Mouse (Mus musculus) neural tube, embryonic 14.5 days (tissue): ENCODE results near the gene Gm1043. TPM values are rescaled to one million over a fixed set of nuclear protein-coding genes. Genes with fewer than 3 reads are reported as not detected.

Source experiments
- ATAC-seq: fragments of 200-750 bp; cut with Nextera tagmentation; 2 replicates; pipeline ENCODE4 v1.8.0; 2017; ENCODE audit warnings: low read depth, mild to moderate bottlenecking, moderate TSS enrichment, moderate library complexity
- H3K27ac ChIP-seq: fragments of 300-500 bp; sonication (generic); 2 replicates; pipeline ENCODE4 v1.5.1; 2014; ENCODE audit warnings: low read depth, mild to moderate bottlenecking, control low read depth, low read length, moderate library complexity, mixed read lengths
- H3K27me3 ChIP-seq: fragments of 300-500 bp; sonication (generic); 2 replicates; pipeline ENCODE4 v1.6.1; 2014; ENCODE audit warnings: low read length; ENCODE audit not compliant: control insufficient read depth, insufficient read depth
- H3K36me3 ChIP-seq: fragments of 300-500 bp; sonication (generic); 2 replicates; pipeline ENCODE4 v1.6.1; 2014; ENCODE audit warnings: low read length, mixed read lengths; ENCODE audit not compliant: control insufficient read depth, insufficient read depth
- H3K4me1 ChIP-seq: fragments of 300-500 bp; sonication (generic); 2 replicates; pipeline ENCODE4 v1.6.1; 2014; ENCODE audit warnings: low read length; ENCODE audit not compliant: control insufficient read depth, insufficient read depth
- H3K4me2 ChIP-seq: fragments of 300-500 bp; sonication (generic); 2 replicates; pipeline ENCODE4 v1.6.1; 2014; ENCODE audit warnings: mild to moderate bottlenecking, low read depth, low read length, control low read depth
- H3K4me3 ChIP-seq: fragments of 300-500 bp; sonication (generic); 2 replicates; pipeline ENCODE4 v1.5.1; 2014; ENCODE audit warnings: low read depth, low read length, control low read depth, mixed read lengths
- H3K9ac ChIP-seq: fragments of 300-500 bp; sonication (generic); replicated peaks from 2 replicates; pipeline ENCODE4 v1.6.1; 2014; ENCODE audit warnings: low read depth, mild to moderate bottlenecking, control low read depth, low read length, mixed read lengths
- H3K9me3 ChIP-seq: fragments of 300-500 bp; sonication (generic); 2 replicates; pipeline ENCODE4 v1.6.1; 2016; ENCODE audit warnings: low read length; ENCODE audit not compliant: control insufficient read depth
- WGBS: fragments of 180-500 bp; shearing (Covaris S2); extraction: QIAGEN DNeasy Blood & Tissue Kit; methylation state at CpG from one replicate; pipeline ENCODE4 v1.1.7; 2014; 5-methylcytosine and 5-hydroxymethylcytosine counted together
- polyA plus RNA-seq: library from polyadenylated mRNA; unstranded; fragments of >200 nt; fragmentation: Nextera tagmentation; extraction: Ambion mirVana; gene quantifications from 2 replicates; pipeline ENCODE4 v1.2.1, GENCODE M21; 2014

The Gm1043 gene
- polyA plus RNA-seq, 1 experiment from 2014 or later = 2.0 TPM

- ATAC-seq = peak; percentile 68
- 26% methylated on average over 2 of the region's 2 CpGs for WGBS
Measured at GRCm38 (mm10) chr5:37198011-37198688, 113.0 kb downstream of the Gm1043 start.

GRCm38 (mm10) chr5:37202285-37202684 lies 117.1 kb downstream of the Gm1043 start:
- H3K4me3 ChIP-seq = no peak overlapping the region
- H3K9ac ChIP-seq = no peak overlapping the region
- no peak for ATAC-seq
- no peaks in the 10 kb centered on the region for H3K27me3 ChIP-seq
- no peak overlapping the region for H3K4me2 ChIP-seq
- H3K9me3 ChIP-seq = no peaks in the 10 kb centered on the region
- WGBS = 10% methylated on average over 1 of the region's 1 CpGs
- no peak overlapping the region for H3K27ac ChIP-seq
- H3K36me3 ChIP-seq = no peaks in the 10 kb centered on the region
- H3K4me1 ChIP-seq = peaks cover 19% of the 10 kb centered on the region

More at GRCm38 (mm10) chr5:37198011-37198688, 113.0 kb downstream of the Gm1043 start:
- Histone ChIP-seq H3K4me3 (no peak overlapping the region), H3K9ac (no peak overlapping the region), H3K4me1 (peaks cover 32% of the 10 kb centered on the region), H3K9me3 (no peaks in the 10 kb centered on the region), H3K27ac (peak overlapping the region; percentile 73), H3K4me2 (no peak overlapping the region), H3K27me3 (no peaks in the 10 kb centered on the region), H3K36me3 (no peaks in the 10 kb centered on the region)

GRCm38 (mm10) chr5:37204886-37205285 lies 119.7 kb downstream of the Gm1043 start:
- 0 out of 2 replicates have a peak, but pooled peaks cover 7% of the 10 kb centered on the region for H3K4me1 ChIP-seq
- no peak for ATAC-seq
- no peak overlapping the region for H3K9ac ChIP-seq
- no peak overlapping the region for H3K4me2 ChIP-seq
- H3K4me3 ChIP-seq = no peak overlapping the region
- H3K36me3 ChIP-seq = no peaks in the 10 kb centered on the region
- no peaks in the 10 kb centered on the region for H3K27me3 ChIP-seq
- H3K9me3 ChIP-seq = no peaks in the 10 kb centered on the region
- WGBS = 79% methylated on average over 7 of the region's 7 CpGs
- H3K27ac ChIP-seq = no peak overlapping the region

GRCm38 (mm10) chr5:37205420-37205819 lies 120.2 kb downstream of the Gm1043 start:
- 76% methylated on average over 1 of the region's 1 CpGs for WGBS
- Histone ChIP-seq H3K36me3 (no peaks in the 10 kb centered on the region), H3K27ac (no peak overlapping the region), H3K4me2 (no peak overlapping the region), H3K9ac (no peak overlapping the region), H3K9me3 (no peaks in the 10 kb centered on the region), H3K4me3 (no peak overlapping the region), H3K27me3 (no peaks in the 10 kb centered on the region), H3K4me1 (0 out of 2 replicates have a peak, but pooled peaks cover 7% of the 10 kb centered on the region)
- ATAC-seq = no peak

- no peaks in the 10 kb centered on the region for H3K27me3 ChIP-seq
- H3K9ac ChIP-seq = no peak overlapping the region
- 72% methylated on average over 2 of the region's 2 CpGs for WGBS
- no peak for ATAC-seq
- H3K4me3 ChIP-seq = no peak overlapping the region
- 0 out of 2 replicates have a peak, but pooled peaks cover 7% of the 10 kb centered on the region for H3K4me1 ChIP-seq
- H3K9me3 ChIP-seq = no peaks in the 10 kb centered on the region
- no peak overlapping the region for H3K4me2 ChIP-seq
- H3K27ac ChIP-seq = no peak overlapping the region
- H3K36me3 ChIP-seq = no peaks in the 10 kb centered on the region
Measured at GRCm38 (mm10) chr5:37206364-37206763, 121.2 kb downstream of the Gm1043 start.

GRCm38 (mm10) chr5:37212938-37213708 lies 128.0 kb downstream of the Gm1043 start:
- Histone ChIP-seq H3K9me3 (no peaks in the 10 kb centered on the region), H3K4me2 (no peak overlapping the region), H3K36me3 (no peaks in the 10 kb centered on the region), H3K27ac (no peak overlapping the region), H3K4me1 (0 out of 2 replicates have a peak, but pooled peaks cover 7% of the 10 kb centered on the region), H3K4me3 (no peak overlapping the region), H3K9ac (no peak overlapping the region), H3K27me3 (no peaks in the 10 kb centered on the region)
- 65% methylated on average over 9 of the region's 9 CpGs for WGBS
- peak; percentile 11; the same call in 1 of the 2 replicates for ATAC-seq

- peak; percentile 36; the same call in 1 of the 2 replicates for ATAC-seq
- WGBS = 58% methylated on average over 4 of the region's 4 CpGs
- H3K9ac ChIP-seq = no peak overlapping the region
Measured at GRCm38 (mm10) chr5:37213709-37214103, 128.5 kb downstream of the Gm1043 start.

GRCm38 (mm10) chr5:37214614-37215013 lies 129.4 kb downstream of the Gm1043 start:
- H3K9me3 ChIP-seq = no peaks in the 10 kb centered on the region
- H3K27me3 ChIP-seq = no peaks in the 10 kb centered on the region
- 37% methylated on average over 6 of the region's 6 CpGs for WGBS
- H3K27ac ChIP-seq = no peak overlapping the region
- H3K9ac ChIP-seq = no peak overlapping the region
- H3K4me1 ChIP-seq = 0 out of 2 replicates have a peak, but pooled peaks cover 9% of the 10 kb centered on the region
- H3K4me2 ChIP-seq = no peak overlapping the region
- H3K4me3 ChIP-seq = no peak overlapping the region
- H3K36me3 ChIP-seq = no peaks in the 10 kb centered on the region
- peak; percentile 73; the same call in 1 of the 2 replicates for ATAC-seq

More at GRCm38 (mm10) chr5:37213709-37214103, 128.5 kb downstream of the Gm1043 start:
- Histone ChIP-seq H3K36me3 (no peaks in the 10 kb centered on the region), H3K27me3 (no peaks in the 10 kb centered on the region), H3K4me2 (no peak overlapping the region), H3K4me1 (0 out of 2 replicates have a peak, but pooled peaks cover 11% of the 10 kb centered on the region), H3K27ac (no peak overlapping the region), H3K4me3 (no peak overlapping the region), H3K9me3 (no peaks in the 10 kb centered on the region)

GRCm38 (mm10) chr5:37215276-37215675 lies 130.1 kb downstream of the Gm1043 start:
- no peak for ATAC-seq
- Histone ChIP-seq H3K9ac (no peak overlapping the region), H3K27me3 (no peaks in the 10 kb centered on the region), H3K9me3 (no peaks in the 10 kb centered on the region), H3K36me3 (no peaks in the 10 kb centered on the region), H3K4me2 (no peak overlapping the region), H3K4me3 (no peak overlapping the region), H3K27ac (no peak overlapping the region), H3K4me1 (0 out of 2 replicates have a peak, but pooled peaks cover 7% of the 10 kb centered on the region)
- 58% methylated on average over 7 of the region's 7 CpGs for WGBS
